Mouse (Mus musculus) CH12.LX (cell line): ENCODE data around the gene Hap1. TPM values are rescaled to one million over a fixed set of nuclear protein-coding genes. Genes with fewer than 3 reads are reported as not detected.

Experiments
- DNase-seq: peaks from one replicate; pipeline ENCODE4 v3.0.0-alpha.2; 2013; ENCODE audit errors: extremely low read depth
- H3K27ac ChIP-seq: 2 replicates; pipeline ENCODE4 v1.5.1; 2012; ENCODE audit warnings: low read depth, mild to moderate bottlenecking, control low read depth, moderate library complexity; ENCODE audit not compliant: insufficient read depth
- H3K27me3 ChIP-seq: replicated peaks from 2 replicates; pipeline ENCODE3; 2012; ENCODE audit warnings: inconsistent platforms
- H3K36me3 ChIP-seq, 2 experiments: replicated peaks in 1 of 2; 2 replicates each; pipeline versions ENCODE3 to v1.6.1; 2012; ENCODE audit warnings: inconsistent platforms in 1 of 2, low read length in 1 of 2, mild to moderate bottlenecking in 1 of 2, mixed read lengths in 1 of 2, moderate library complexity in 1 of 2; ENCODE audit not compliant: control insufficient read depth in 1 of 2, insufficient read depth in 1 of 2
- H3K4me1 ChIP-seq, 2 experiments: 2 replicates each; pipeline ENCODE4 v1.6.1; 2012; ENCODE audit warnings: inconsistent platforms in 1 of 2, moderate library complexity in 1 of 2; ENCODE audit not compliant: insufficient read depth in 2 of 2, control insufficient read depth in 1 of 2
- H3K4me2 ChIP-seq: 2 replicates; pipeline ENCODE4 v1.6.1; 2012; ENCODE audit warnings: low read depth, mild to moderate bottlenecking, control low read depth; ENCODE audit not compliant: poor library complexity, insufficient read depth, severe bottlenecking
- H3K4me3 ChIP-seq, 3 experiments: fragments of 150-350 bp in 1 of 3; sonication (generic) in 1 of 3; replicated peaks in 1 of 3; 2 replicates each; pipeline versions ENCODE3 to v1.5.1; 2011 to 2012; ENCODE audit warnings: low read depth in 2 of 3, low read length in 2 of 3, mild to moderate bottlenecking in 2 of 3, moderate library complexity in 2 of 3, control low read depth in 1 of 3, improper control_type of control experiment in 1 of 3, inconsistent platforms in 1 of 3, mixed read lengths in 1 of 3; ENCODE audit not compliant: poor library complexity in 1 of 3
- H3K79me2 ChIP-seq: replicated peaks from 2 replicates; pipeline ENCODE4 v1.6.1; 2012; ENCODE audit warnings: mild to moderate bottlenecking, moderate library complexity; ENCODE audit not compliant: control insufficient read depth, poor library complexity, insufficient read depth, severe bottlenecking; ENCODE audit errors: extremely low read depth
- H3K9ac ChIP-seq: 2 replicates; pipeline ENCODE4 v1.6.1; 2012; ENCODE audit warnings: low read depth, mild to moderate bottlenecking, control low read depth, moderate library complexity; ENCODE audit not compliant: insufficient read depth
- H3K9me3 ChIP-seq: replicated peaks from 2 replicates; pipeline ENCODE3; 2012; ENCODE audit warnings: low read length, inconsistent platforms, mixed read lengths
- CHD2 ChIP-seq: IDR thresholded peaks from 2 replicates; pipeline ENCODE4 v1.6.1; 2011; ENCODE audit warnings: low read length, improper control_type of control experiment
- E2F4 ChIP-seq: IDR thresholded peaks from 2 replicates; pipeline ENCODE4 v1.6.1; 2011; ENCODE audit warnings: low read depth, low read length, improper control_type of control experiment; ENCODE audit not compliant: insufficient replicate concordance
- JUND ChIP-seq: conservative IDR thresholded peaks from 2 replicates; pipeline ENCODE4 v1.6.1; 2011; ENCODE audit warnings: low read depth, low read length, improper control_type of control experiment
- MAFK ChIP-seq: IDR thresholded peaks from 2 replicates; pipeline ENCODE4 v1.6.1; 2011; ENCODE audit warnings: low read length, improper control_type of control experiment; ENCODE audit not compliant: insufficient replicate concordance
- MEF2A ChIP-seq: IDR thresholded peaks from 2 replicates; pipeline ENCODE4 v1.6.1; 2014; ENCODE audit warnings: low read depth, mild to moderate bottlenecking, inconsistent platforms, low read length, improper control_type of control experiment, borderline replicate concordance
- MYC ChIP-seq: IDR thresholded peaks from 2 replicates; pipeline ENCODE4 v1.6.1; 2011; ENCODE audit warnings: low read depth, mild to moderate bottlenecking, improper control_type of control experiment, low read length
- PAX5 ChIP-seq: IDR thresholded peaks from 2 replicates; pipeline ENCODE4 v1.6.1; 2012; ENCODE audit warnings: low read length, inconsistent platforms, mixed read lengths
- POLR2AphosphoS2 ChIP-seq: IDR thresholded peaks from 2 replicates; pipeline ENCODE4 v1.6.1; 2011; ENCODE audit warnings: low read depth, low read length, improper control_type of control experiment
- TBP ChIP-seq: conservative IDR thresholded peaks from 2 replicates; pipeline ENCODE4 v1.6.1; 2011; ENCODE audit warnings: low read depth, low read length, improper control_type of control experiment
- USF2 ChIP-seq: conservative IDR thresholded peaks from 2 replicates; pipeline ENCODE4 v1.6.1; 2011; ENCODE audit warnings: low read depth, low read length, improper control_type of control experiment
- ZKSCAN1 ChIP-seq: IDR thresholded peaks from 2 replicates; pipeline ENCODE4 v1.6.1; 2012; ENCODE audit warnings: low read depth, inconsistent platforms, low read length, improper control_type of control experiment, borderline replicate concordance
- ZNF384 ChIP-seq: IDR thresholded peaks from 2 replicates; pipeline ENCODE4 v1.6.1; 2012; ENCODE audit warnings: low read depth, low read length, improper control_type of control experiment, inconsistent platforms
- dilution Hi-C: fragments of 300-500 bp; cut with MboI; formaldehyde crosslinking; loops from 2 replicates; pipeline ENCODE4 v1.14.3; 2020; ENCODE audit warnings: low sequenced_read_pairs; ENCODE audit not compliant: extremely low pct_unique_long_range_greater_than_20kb, extremely low pct_ligation_motif_present
- in situ Hi-C: fragments of 300-500 bp; cut with MboI; formaldehyde crosslinking; loops from 3 replicates; pipeline ENCODE4 v1.14.3; 2019; ENCODE audit warnings: low sequenced_read_pairs, low pct_ligation_motif_present, low pct_unique_long_range_greater_than_20kb, mixed read lengths
- polyA plus RNA-seq: library from polyadenylated mRNA; unstranded; fragments of >175 nt; gene quantifications from 2 replicates; pipeline ENCODE4 v1.2.1, GENCODE M21; 2012; ENCODE audit warnings: low read depth; ENCODE audit not compliant: insufficient read length
- total RNA-seq, 2 experiments: library from RNA; depleted of rRNA; stranded (reverse); fragments of 300-350 nt in 1 of 2; fragments of >200 nt in 1 of 2; gene quantifications; 2 replicates each; pipeline ENCODE4 v1.2.3; 2012 to 2014

The Hap1 gene
- total and polyA plus RNA-seq, 3 experiments: 0.34 TPM; not detected in 2

DNA sequence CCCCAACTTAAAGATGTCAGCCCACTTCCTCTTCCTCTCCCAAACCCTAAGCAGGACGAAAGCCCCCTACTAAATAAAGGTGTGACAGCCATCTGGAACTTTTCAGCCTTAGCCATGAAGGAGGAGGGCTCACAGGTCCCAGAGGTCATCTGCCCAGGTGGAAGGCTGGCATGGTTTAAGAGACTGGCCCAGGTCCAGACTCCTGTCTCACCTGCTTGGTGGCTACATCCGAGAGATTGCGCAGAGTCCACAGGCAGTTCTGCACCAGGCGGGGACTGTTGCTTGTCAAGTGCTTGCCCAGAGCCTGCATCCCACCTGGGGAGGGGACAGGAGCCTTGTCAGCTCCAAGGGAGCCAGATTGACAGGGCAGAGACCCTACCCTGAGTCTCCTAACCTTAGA, 23.4 kb upstream of the Hap1 start:
- dilution Hi-C loops: no loop called here
- no peak for DNase-seq
- in situ Hi-C loops: no loop called here

DNA sequence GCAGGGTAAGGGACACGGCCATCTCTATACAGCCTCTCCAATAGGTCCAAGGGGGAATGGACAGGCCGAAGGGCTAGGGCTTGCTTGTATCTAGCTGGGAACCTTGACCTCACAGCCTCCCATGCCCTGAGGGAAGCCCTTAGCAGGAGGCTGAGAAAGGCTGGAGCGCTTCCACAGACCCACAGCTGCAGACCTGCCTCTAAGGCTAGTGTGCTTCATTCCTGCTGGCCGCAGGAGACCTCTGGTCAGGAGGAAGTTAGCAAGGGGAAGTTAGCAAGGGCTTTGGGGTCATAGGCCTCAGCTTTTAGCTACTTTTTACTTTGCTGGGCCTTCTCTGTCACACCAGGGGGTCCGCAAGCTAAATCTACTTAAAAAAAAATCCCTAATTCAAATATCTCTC, 22.5 kb upstream of the Hap1 start:
- no peak for DNase-seq
- in situ Hi-C loops: no loop called here
- dilution Hi-C loops: no loop called here
- H3K27ac ChIP-seq: no peak overlapping the region
- H3K4me2 ChIP-seq: no peak overlapping the region
- H3K9ac ChIP-seq: no peak overlapping the region
- H3K27me3 ChIP-seq: peaks cover 30% of the 10 kb centered on the region
- TF ChIP-seq TBP: no peak
- no peak for TF ChIP-seq MEF2A
- TF ChIP-seq E2F4: no peak
- no peaks in the 10 kb centered on the region for H3K9me3 ChIP-seq
- H3K79me2 ChIP-seq: no peaks in the 10 kb centered on the region
- no peak overlapping the region for H3K4me3 ChIP-seq
- H3K36me3 ChIP-seq: no peaks in the 10 kb centered on the region
- H3K4me1 ChIP-seq: no peaks in the 10 kb centered on the region

More for the DNA sequence above, 23.4 kb upstream of the Hap1 start:
- H3K9me3 ChIP-seq: no peaks in the 10 kb centered on the region
- no peak overlapping the region for H3K9ac ChIP-seq
- H3K4me2 ChIP-seq: no peak overlapping the region
- H3K79me2 ChIP-seq: no peaks in the 10 kb centered on the region
- H3K4me1 ChIP-seq: peaks cover 1 to 3% of the 10 kb centered on the region in 2 experiments
- no peak overlapping the region for H3K4me3 ChIP-seq
- peaks cover 31% of the 10 kb centered on the region for H3K27me3 ChIP-seq
- TF ChIP-seq MYC (no peak), ZNF384 (no peak), ZKSCAN1 (no peak), JUND (no peak), TBP (no peak)
- H3K36me3 ChIP-seq: no peaks in the 10 kb centered on the region
- no peak overlapping the region for H3K27ac ChIP-seq

DNA sequence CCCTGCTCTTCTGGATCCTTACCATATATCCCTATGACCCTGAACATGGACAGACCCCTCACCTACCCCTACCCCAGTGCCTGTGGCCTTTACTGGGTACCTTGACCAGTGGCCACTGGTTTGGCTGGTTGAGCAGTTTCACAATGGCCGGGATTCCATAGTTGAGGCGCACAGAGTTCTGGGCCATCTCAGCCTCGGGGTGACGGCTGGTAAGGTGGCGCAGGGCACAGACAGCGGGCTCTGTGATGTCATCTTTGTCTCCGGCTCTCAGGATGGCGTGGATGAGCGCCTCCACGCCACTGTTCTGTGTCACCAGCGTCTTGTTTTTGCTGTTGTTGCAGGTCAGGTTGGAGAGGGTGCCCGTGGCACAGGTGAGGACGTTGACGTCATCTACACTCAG, 22.1 kb upstream of the Hap1 start:
- Histone ChIP-seq H3K27me3 (peaks cover 26% of the 10 kb centered on the region), H3K4me1 (no peaks in the 10 kb centered on the region), H3K4me2 (no peak overlapping the region), H3K27ac (no peak overlapping the region), H3K4me3 (no peak overlapping the region), H3K9me3 (no peaks in the 10 kb centered on the region), H3K79me2 (no peaks in the 10 kb centered on the region), H3K9ac (no peak overlapping the region), H3K36me3 (no peaks in the 10 kb centered on the region)
- in situ Hi-C loops (no loop called here), dilution Hi-C loops (no loop called here)
- TF ChIP-seq CHD2 (no peak), TBP (no peak), MAFK (no peak), USF2 (no peak), ZNF384 (no peak), POLR2AphosphoS2 (no peak), PAX5 (no peak), JUND (no peak)
- DNase-seq: no peak
